Mouse (Mus musculus): Measurements from ENCODE around the gene Gm4756. TPM values are rescaled to one million over a fixed set of nuclear protein-coding genes. Genes with fewer than 3 reads are reported as not detected.
"Not testable (repeated sequence)": the region's sequence is repeated elsewhere in the genome, so short reads cannot be mapped to it uniquely, and the experiment has no call there.

The Gm4756 gene
- polyA plus RNA-seq, 1 experiment from 2014 or later, result not detected

GRCm38 (mm10) chr12:72628751-72629150 lies 20.7 kb downstream of the Gm4756 start:
- H3K4me2 ChIP-seq (replicated peaks), result no peak overlapping the region
- no peaks in the 10 kb centered on the region for H3K4me1 ChIP-seq
- H3K36me3 ChIP-seq, result no peaks in the 10 kb centered on the region
- WGBS, result 94% methylated on average over 7 of the region's 7 CpGs
- no peaks in the 10 kb centered on the region for H3K9me3 ChIP-seq
- no peak overlapping the region for H3K9ac ChIP-seq (replicated peaks)
- no peak overlapping the region for H3K4me3 ChIP-seq
- no peak overlapping the region for H3K27ac ChIP-seq (replicated peaks)
- no peak for ATAC-seq (ENCODE audit: low FRiP score, low read depth)
- no peaks in the 10 kb centered on the region for H3K27me3 ChIP-seq

GRCm38 (mm10) chr12:72622853-72623496 lies 26.5 kb downstream of the Gm4756 start:
- Histone ChIP-seq H3K9ac (replicated peaks) (no peak overlapping the region), H3K27me3 (no peaks in the 10 kb centered on the region), H3K27ac (replicated peaks) (no peak overlapping the region), H3K4me3 (no peak overlapping the region), H3K4me1 (no peaks in the 10 kb centered on the region), H3K4me2 (replicated peaks) (no peak overlapping the region), H3K36me3 (no peaks in the 10 kb centered on the region), H3K9me3 (no peaks in the 10 kb centered on the region)
- 89% methylated on average over 5 of the region's 5 CpGs for WGBS
- ATAC-seq (ENCODE audit: low FRiP score, low read depth), result no peak

DNA sequence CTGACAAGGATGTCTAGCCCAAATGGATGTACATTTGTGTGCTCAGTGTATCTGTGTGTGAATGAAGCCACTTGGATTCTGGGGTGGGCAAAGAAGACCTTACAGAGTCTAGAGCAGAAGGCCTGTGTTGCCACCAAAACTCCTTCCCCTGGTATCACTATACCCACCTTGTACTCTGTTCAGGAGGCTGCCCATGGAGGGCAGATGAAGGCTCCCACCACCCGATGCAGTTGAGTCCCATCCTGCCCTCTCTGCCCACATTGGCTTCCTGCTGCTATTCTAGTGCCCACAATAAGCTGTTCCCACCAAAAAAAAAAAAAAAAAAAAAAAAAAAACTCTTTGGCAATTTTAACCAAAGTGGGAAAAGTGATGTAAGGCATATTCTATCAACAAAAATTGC lies 28.0 kb downstream of the Gm4756 start:
- no peak overlapping the region for H3K4me3 ChIP-seq
- no peak overlapping the region for H3K27ac ChIP-seq (replicated peaks)
- 88% methylated on average over 1 of the region's 1 CpGs for WGBS

GRCm38 (mm10) chr12:72620856-72621255 lies 28.6 kb downstream of the Gm4756 start:
- Histone ChIP-seq H3K36me3 (no peaks in the 10 kb centered on the region), H3K9me3 (no peaks in the 10 kb centered on the region), H3K4me2 (replicated peaks) (no peak overlapping the region), H3K9ac (replicated peaks) (no peak overlapping the region), H3K4me1 (no peaks in the 10 kb centered on the region), H3K27me3 (no peaks in the 10 kb centered on the region), H3K4me3 (no peak overlapping the region), H3K27ac (replicated peaks) (no peak overlapping the region)
- 94% methylated on average over 7 of the region's 7 CpGs for WGBS
- no peak for ATAC-seq (ENCODE audit: low FRiP score, low read depth)

More for the DNA sequence above, 28.0 kb downstream of the Gm4756 start:
- no peaks in the 10 kb centered on the region for H3K4me1 ChIP-seq
- no peaks in the 10 kb centered on the region for H3K27me3 ChIP-seq
- H3K9ac ChIP-seq (replicated peaks), result no peak overlapping the region
- no peak for ATAC-seq (ENCODE audit: low FRiP score, low read depth)
- H3K4me2 ChIP-seq (replicated peaks), result no peak overlapping the region
- no peaks in the 10 kb centered on the region for H3K9me3 ChIP-seq
- H3K36me3 ChIP-seq, result no peaks in the 10 kb centered on the region

GRCm38 (mm10) chr12:72612053-72612452 lies 37.4 kb downstream of the Gm4756 start:
- Histone ChIP-seq H3K4me1 (no peaks in the 10 kb centered on the region), H3K9ac (replicated peaks) (no peak overlapping the region), H3K27me3 (no peaks in the 10 kb centered on the region), H3K36me3 (no peaks in the 10 kb centered on the region), H3K4me3 (no peak overlapping the region), H3K27ac (replicated peaks) (no peak overlapping the region), H3K4me2 (replicated peaks) (no peak overlapping the region), H3K9me3 (no peaks in the 10 kb centered on the region)
- 95% methylated on average over 3 of the region's 3 CpGs for WGBS
- ATAC-seq (ENCODE audit: low FRiP score, low read depth), result no peak

DNA sequence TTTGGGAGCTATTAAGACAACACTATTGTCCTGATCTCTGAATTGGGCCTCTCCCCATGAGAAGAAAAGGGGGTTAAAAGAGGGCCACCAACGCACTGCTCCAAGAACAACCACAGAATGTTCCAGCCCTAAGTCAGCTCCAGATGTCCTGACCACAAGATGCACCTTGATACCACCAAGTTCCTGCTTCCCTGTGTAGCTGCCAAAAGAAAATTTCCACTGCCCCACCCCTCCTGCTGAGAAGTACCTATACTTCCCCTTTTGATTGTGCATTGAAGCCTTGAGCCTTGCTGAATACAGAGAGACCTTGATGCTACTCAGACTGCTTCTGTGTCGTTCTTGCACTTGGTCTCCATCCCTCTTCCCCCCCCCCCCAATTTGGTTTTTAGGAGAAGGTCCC lies 50.7 kb downstream of the Gm4756 start:
- H3K9me3 ChIP-seq; H3K9ac ChIP-seq (replicated peaks): not testable (repeated sequence)
- WGBS, result 81% methylated on average over 2 of the region's 2 CpGs

GRCm38 (mm10) chr12:72594001-72594400 lies 55.5 kb downstream of the Gm4756 start:
- ATAC-seq (ENCODE audit: low FRiP score, low read depth), result no peak
- no peaks in the 10 kb centered on the region for H3K27me3 ChIP-seq
- WGBS, result 71% methylated on average over 2 of the region's 2 CpGs

More for the DNA sequence above, 50.7 kb downstream of the Gm4756 start:
- H3K27me3 ChIP-seq; H3K27ac ChIP-seq (replicated peaks); H3K4me1 ChIP-seq; H3K4me2 ChIP-seq (replicated peaks); H3K4me3 ChIP-seq; ATAC-seq (ENCODE audit: low FRiP score, low read depth); H3K36me3 ChIP-seq: not testable (repeated sequence)

DNA sequence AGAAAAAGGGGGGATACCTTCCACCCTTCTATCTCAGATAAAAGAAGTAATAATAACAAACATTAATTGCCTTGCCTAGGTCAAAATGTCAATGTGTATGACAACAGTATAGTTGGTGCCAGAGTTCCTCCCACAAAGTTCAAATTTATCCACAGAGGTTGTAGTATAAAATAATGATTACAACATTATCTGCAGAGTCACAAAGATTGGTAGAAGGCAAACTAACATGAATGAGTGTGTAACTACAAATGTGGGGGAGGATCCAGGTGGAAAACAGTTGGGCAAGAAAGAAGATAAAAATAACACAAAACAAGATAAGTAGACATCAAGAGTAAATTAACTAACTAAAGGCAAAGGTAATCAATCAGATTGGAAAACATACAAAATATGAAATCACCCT lies 56.5 kb downstream of the Gm4756 start:
- H3K4me1 ChIP-seq, result no peaks in the 10 kb centered on the region
- no peaks in the 10 kb centered on the region for H3K27me3 ChIP-seq
- no peaks in the 10 kb centered on the region for H3K36me3 ChIP-seq
- no peak overlapping the region for H3K4me3 ChIP-seq
- no peak overlapping the region for H3K4me2 ChIP-seq (replicated peaks)
- no peak overlapping the region for H3K27ac ChIP-seq (replicated peaks)
- no peaks in the 10 kb centered on the region for H3K9me3 ChIP-seq
- H3K9ac ChIP-seq (replicated peaks), result no peak overlapping the region
- no peak for ATAC-seq (ENCODE audit: low FRiP score, low read depth)

More at GRCm38 (mm10) chr12:72594001-72594400, 55.5 kb downstream of the Gm4756 start:
- H3K36me3 ChIP-seq, result no peaks in the 10 kb centered on the region
- no peaks in the 10 kb centered on the region for H3K9me3 ChIP-seq
- H3K27ac ChIP-seq (replicated peaks), result no peak overlapping the region
- H3K4me3 ChIP-seq, result no peak overlapping the region
- no peaks in the 10 kb centered on the region for H3K4me1 ChIP-seq
- no peak overlapping the region for H3K4me2 ChIP-seq (replicated peaks)
- no peak overlapping the region for H3K9ac ChIP-seq (replicated peaks)

DNA sequence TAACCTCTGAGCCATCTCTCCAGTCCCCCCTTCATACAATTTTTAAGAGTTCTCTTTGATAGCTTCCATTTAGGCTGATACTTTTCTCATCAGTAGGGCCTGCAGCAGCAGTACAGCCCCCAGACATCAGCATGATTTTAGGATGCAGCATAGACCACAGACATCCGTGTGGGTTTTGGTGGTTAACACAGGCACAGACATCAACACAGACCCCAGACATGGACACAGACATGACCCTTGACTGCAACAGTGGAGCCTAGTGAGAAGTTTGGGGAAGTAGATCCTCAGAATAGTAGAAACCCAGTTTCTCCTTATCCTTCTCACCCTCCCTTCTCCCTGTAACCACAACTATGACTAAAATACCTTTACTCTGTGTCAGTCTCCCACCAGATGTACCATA lies 64.1 kb downstream of the Gm4756 start:
- 100% methylated on average over 1 of the region's 1 CpGs for WGBS
- Histone ChIP-seq H3K9me3 (no peaks in the 10 kb centered on the region), H3K4me3 (no peak overlapping the region), H3K4me1 (no peaks in the 10 kb centered on the region), H3K27me3 (no peaks in the 10 kb centered on the region), H3K36me3 (peaks cover 1% of the 10 kb centered on the region; the same call in 1 of the 2 replicates), H3K9ac (replicated peaks) (no peak overlapping the region), H3K27ac (replicated peaks) (no peak overlapping the region), H3K4me2 (replicated peaks) (no peak overlapping the region)
- no peak for ATAC-seq (ENCODE audit: low FRiP score, low read depth)

DNA sequence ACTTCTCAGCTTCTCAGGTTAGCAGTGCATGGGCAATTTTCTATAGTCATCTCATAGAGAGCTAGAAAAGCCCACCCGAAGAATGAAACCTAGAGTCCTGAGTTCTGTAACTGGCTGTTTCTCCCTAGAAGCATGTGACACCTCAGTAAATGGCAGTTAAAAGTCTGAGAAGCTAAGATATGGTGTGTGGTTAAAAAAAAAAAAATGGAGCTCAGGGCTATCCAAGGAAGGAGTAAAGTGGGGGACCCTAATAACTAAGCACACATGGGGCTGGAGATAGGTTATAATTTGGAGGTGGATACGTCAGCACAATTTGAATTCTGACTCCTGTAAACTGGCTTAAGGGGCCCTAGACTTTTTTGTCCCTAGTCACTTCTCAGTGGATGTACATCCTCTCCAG lies 66.4 kb downstream of the Gm4756 start:
- Histone ChIP-seq H3K36me3 (peaks cover 10% of the 10 kb centered on the region), H3K4me3 (no peak overlapping the region), H3K27me3 (no peaks in the 10 kb centered on the region), H3K9ac (replicated peaks) (no peak overlapping the region), H3K4me2 (replicated peaks) (no peak overlapping the region), H3K4me1 (no peaks in the 10 kb centered on the region), H3K9me3 (no peaks in the 10 kb centered on the region), H3K27ac (replicated peaks) (no peak overlapping the region)
- no peak for ATAC-seq (ENCODE audit: low FRiP score, low read depth)
- 90% methylated on average over 2 of the region's 2 CpGs for WGBS

DNA sequence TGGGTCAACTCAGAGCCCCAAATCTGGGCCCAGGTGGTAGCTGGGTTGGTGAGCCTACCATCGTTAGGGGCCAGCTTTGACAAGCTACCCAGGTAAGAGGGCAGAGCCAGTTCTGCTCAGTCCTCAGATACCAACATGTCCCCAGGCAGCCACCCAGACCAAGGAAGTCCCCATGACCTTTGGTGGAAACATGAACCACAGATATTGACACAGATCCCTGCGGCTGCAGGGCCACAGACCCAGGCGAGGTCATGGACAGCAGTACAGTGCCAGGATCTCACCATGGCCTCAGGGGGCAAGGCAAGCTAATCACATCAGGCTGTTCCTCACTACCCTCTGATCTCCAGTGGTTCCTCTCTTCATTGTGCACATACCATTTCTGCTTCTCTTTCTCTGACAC lies 67.4 kb downstream of the Gm4756 start:
- Histone ChIP-seq H3K4me3 (no peak overlapping the region), H3K36me3 (peaks cover 10% of the 10 kb centered on the region), H3K27ac (replicated peaks) (no peak overlapping the region), H3K27me3 (no peaks in the 10 kb centered on the region), H3K4me1 (no peaks in the 10 kb centered on the region), H3K9me3 (no peaks in the 10 kb centered on the region), H3K4me2 (replicated peaks) (no peak overlapping the region), H3K9ac (replicated peaks) (no peak overlapping the region)
- no peak for ATAC-seq (ENCODE audit: low FRiP score, low read depth)
- 93% methylated on average over 3 of the region's 3 CpGs for WGBS

- Histone ChIP-seq H3K9ac (replicated peaks) (no peak overlapping the region), H3K4me2 (replicated peaks) (no peak overlapping the region), H3K4me3 (no peak overlapping the region), H3K4me1 (no peaks in the 10 kb centered on the region), H3K27me3 (no peaks in the 10 kb centered on the region), H3K9me3 (no peaks in the 10 kb centered on the region), H3K27ac (replicated peaks) (no peak overlapping the region), H3K36me3 (peaks cover 5% of the 10 kb centered on the region; the same call in 1 of the 2 replicates)
- no peak for ATAC-seq (ENCODE audit: low FRiP score, low read depth)
- WGBS, result 90% methylated on average over 4 of the region's 4 CpGs
These were observed 85.1 kb downstream of the Gm4756 start for GRCm38 (mm10) chr12:72564281-72564795.

DNA sequence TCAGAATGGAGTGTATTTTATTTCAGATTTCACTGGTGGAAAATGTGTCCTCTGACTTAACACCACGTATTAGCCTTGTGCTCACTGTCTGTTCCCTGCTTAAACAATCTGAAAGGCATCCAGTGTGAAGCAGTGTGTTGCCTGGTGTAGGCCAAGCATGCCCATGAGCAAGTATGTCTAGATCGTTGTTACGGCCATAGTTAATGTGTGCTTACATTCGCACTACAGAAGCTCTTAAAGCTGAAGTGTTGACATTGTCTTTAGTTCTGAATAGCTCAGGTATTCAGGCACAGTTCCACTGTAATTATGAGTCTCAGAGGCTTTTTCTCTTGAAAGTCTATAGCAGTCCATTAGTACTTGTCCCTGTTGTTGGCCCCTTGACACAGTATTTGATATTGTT lies 95.1 kb downstream of the Gm4756 start:
- no peak overlapping the region for H3K4me3 ChIP-seq
- H3K27me3 ChIP-seq, result no peaks in the 10 kb centered on the region
- H3K9ac ChIP-seq (replicated peaks), result no peak overlapping the region
- no peaks in the 10 kb centered on the region for H3K36me3 ChIP-seq
- 78% methylated on average over 4 of the region's 4 CpGs for WGBS
- no peak for ATAC-seq (ENCODE audit: low FRiP score, low read depth)
- no peak overlapping the region for H3K4me2 ChIP-seq (replicated peaks)
- no peaks in the 10 kb centered on the region for H3K9me3 ChIP-seq
- no peak overlapping the region for H3K27ac ChIP-seq (replicated peaks)
- 0 out of 2 replicates have a peak, but pooled peaks cover 4% of the 10 kb centered on the region for H3K4me1 ChIP-seq

Data from midbrain, embryonic 12.5 days (tissue).